Mouse (Mus musculus): Measurements from ENCODE around the gene Fam19a2. TPM values are rescaled to one million over a fixed set of nuclear protein-coding genes. Genes with fewer than 3 reads are reported as not detected.
A peak's percentile ranks its signal among the peaks of the same experiment; 100 is the strongest.

Gene Fam19a2
- polyA plus RNA-seq, 1 experiment from 2014 or later = 2.9 TPM

DNA sequence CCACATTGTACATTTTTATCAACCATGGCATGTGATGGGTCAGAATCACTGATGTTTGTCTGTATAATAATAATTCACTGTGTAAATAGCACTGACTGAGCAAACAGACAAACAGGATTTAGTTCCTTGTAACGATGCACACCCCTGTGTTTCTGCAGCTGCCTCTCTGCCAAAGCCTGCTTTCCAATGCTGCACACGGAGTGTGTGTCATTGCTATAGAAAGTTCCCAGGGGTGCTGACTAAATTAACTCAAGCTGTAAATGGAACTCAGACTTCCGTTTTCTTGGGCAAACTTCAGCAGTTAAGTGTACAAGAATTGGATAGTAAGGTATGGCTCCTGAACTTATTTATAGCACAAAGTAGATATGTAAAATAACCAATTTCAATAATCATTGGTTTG is 138.7 kb downstream of the Fam19a2 start:
- WGBS = 34% methylated on average over 3 of the region's 3 CpGs
- H3K27ac ChIP-seq (replicated peaks; ENCODE audit: low read depth, low read length) = no peak overlapping the region
- H3K4me2 ChIP-seq (ENCODE audit: low read depth, low read length) = no peak overlapping the region
- no peak for ATAC-seq (ENCODE audit: low read depth)
- H3K36me3 ChIP-seq (ENCODE audit: control insufficient read depth, insufficient read depth, low read length) = no peaks in the 10 kb centered on the region
- H3K27me3 ChIP-seq (replicated peaks; ENCODE audit: control insufficient read depth, insufficient read depth, low read length) = no peaks in the 10 kb centered on the region
- H3K9me3 ChIP-seq (ENCODE audit: control insufficient read depth, low read length) = peaks cover 14% of the 10 kb centered on the region
- no peak overlapping the region for H3K9ac ChIP-seq (ENCODE audit: low read depth, low read length)
- DNase-seq (ENCODE audit: low spot score) = no peak
- no peak overlapping the region for H3K4me3 ChIP-seq (ENCODE audit: low read depth, low read length)
- H3K4me1 ChIP-seq (ENCODE audit: control insufficient read depth, insufficient read depth, low read length) = no peaks in the 10 kb centered on the region

DNA sequence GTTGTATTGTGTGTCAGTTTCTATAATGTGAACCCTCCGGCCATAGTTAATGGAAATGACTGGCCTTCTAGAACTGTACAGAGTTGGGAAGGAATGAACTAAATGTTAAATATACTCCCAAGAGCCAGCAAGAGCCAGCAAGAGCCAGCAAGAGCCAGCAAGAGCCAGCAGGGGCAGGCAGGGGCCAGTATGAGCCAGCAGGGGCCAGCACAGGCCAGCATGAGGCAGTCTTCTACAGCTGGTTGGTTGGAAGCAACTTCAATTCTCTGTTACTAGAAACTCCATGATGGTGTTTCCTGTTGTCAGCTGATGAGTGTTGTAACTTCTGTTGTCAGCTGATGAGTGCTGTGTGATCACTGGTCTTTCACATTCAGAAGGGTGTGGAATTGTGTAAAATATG is 151.2 kb downstream of the Fam19a2 start:
- Histone ChIP-seq H3K4me1 (ENCODE audit: control insufficient read depth, insufficient read depth, low read length) (no peaks in the 10 kb centered on the region), H3K4me3 (ENCODE audit: low read depth, low read length) (no peak overlapping the region), H3K27ac (replicated peaks; ENCODE audit: low read depth, low read length) (no peak overlapping the region), H3K27me3 (replicated peaks; ENCODE audit: control insufficient read depth, insufficient read depth, low read length) (no peaks in the 10 kb centered on the region), H3K36me3 (ENCODE audit: control insufficient read depth, insufficient read depth, low read length) (no peaks in the 10 kb centered on the region), H3K9me3 (ENCODE audit: control insufficient read depth, low read length) (0 out of 2 replicates have a peak, but pooled peaks cover 6% of the 10 kb centered on the region), H3K9ac (ENCODE audit: low read depth, low read length) (no peak overlapping the region), H3K4me2 (ENCODE audit: low read depth, low read length) (no peak overlapping the region)
- WGBS = 96% methylated on average over 1 of the region's 1 CpGs
- ATAC-seq (ENCODE audit: low read depth) = no peak
- no peak for DNase-seq (ENCODE audit: low spot score)

DNA sequence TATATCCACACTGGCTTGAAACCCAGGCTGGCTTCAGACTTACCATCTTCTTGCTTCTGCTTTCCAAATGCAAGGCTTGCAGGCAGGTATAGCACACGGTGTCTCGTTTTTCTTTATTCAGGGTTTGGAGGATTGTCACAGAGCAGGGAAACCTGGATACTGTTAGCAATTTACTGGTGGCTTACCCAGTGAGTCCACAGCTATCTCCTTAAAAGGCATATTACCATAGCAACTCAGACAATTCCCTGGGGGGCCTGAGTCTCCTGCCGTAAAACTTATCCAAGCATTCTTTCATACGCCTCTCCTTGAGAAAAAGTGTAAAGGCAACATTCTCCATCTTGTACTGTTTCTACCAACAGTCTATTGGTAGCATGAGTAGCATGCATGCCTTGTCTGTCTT is 152.2 kb downstream of the Fam19a2 start:
- peak; percentile 20 for DNase-seq (ENCODE audit: low spot score)
- no peak overlapping the region for H3K9ac ChIP-seq (ENCODE audit: low read depth, low read length)
- no peaks in the 10 kb centered on the region for H3K27me3 ChIP-seq (replicated peaks; ENCODE audit: control insufficient read depth, insufficient read depth, low read length)
- H3K4me2 ChIP-seq (ENCODE audit: low read depth, low read length) = no peak overlapping the region
- no peaks in the 10 kb centered on the region for H3K36me3 ChIP-seq (ENCODE audit: control insufficient read depth, insufficient read depth, low read length)
- no peaks in the 10 kb centered on the region for H3K4me1 ChIP-seq (ENCODE audit: control insufficient read depth, insufficient read depth, low read length)
- H3K27ac ChIP-seq (replicated peaks; ENCODE audit: low read depth, low read length) = no peak overlapping the region
- 29% methylated on average over 4 of the region's 4 CpGs for WGBS
- no peak overlapping the region for H3K4me3 ChIP-seq (ENCODE audit: low read depth, low read length)
- ATAC-seq (ENCODE audit: low read depth) = no peak
- 0 out of 2 replicates have a peak, but pooled peaks cover 1% of the 10 kb centered on the region for H3K9me3 ChIP-seq (ENCODE audit: control insufficient read depth, low read length)

DNA sequence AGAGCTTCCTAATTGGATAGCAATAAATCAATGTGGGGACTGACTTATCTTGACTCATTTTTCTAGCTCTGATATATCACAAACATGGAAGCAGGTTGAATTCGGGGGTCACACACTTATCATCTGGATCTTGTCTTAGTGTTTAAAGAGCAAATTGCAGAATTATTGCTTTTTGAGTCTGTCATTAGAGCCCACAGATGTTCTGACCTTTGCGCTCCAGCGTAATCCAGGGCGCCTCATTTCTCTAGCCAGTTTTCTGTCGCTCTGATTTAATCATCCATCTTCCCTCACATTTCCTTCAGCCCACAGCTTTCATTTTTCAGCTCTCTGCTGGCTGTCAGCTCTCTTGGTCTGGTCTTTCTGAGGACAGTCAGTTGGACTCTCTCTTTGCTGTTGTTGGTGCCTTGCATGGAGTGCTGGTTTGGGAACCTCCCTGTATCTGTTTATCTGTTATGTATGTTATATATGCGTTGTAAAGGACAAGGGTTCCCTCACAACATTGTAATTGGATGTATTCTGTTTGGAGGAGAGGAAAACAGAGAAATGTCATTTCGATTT is 154.9 kb downstream of the Fam19a2 start:
- DNase-seq (ENCODE audit: low spot score) (no peak), ATAC-seq (ENCODE audit: low read depth) (no peak)
- H3K9me3 ChIP-seq (ENCODE audit: control insufficient read depth, low read length) = no peaks in the 10 kb centered on the region
- H3K36me3 ChIP-seq (ENCODE audit: control insufficient read depth, insufficient read depth, low read length) = no peaks in the 10 kb centered on the region
- H3K4me3 ChIP-seq (ENCODE audit: low read depth, low read length) = no peak overlapping the region
- H3K4me1 ChIP-seq (ENCODE audit: control insufficient read depth, insufficient read depth, low read length) = no peaks in the 10 kb centered on the region
- no peak overlapping the region for H3K4me2 ChIP-seq (ENCODE audit: low read depth, low read length)
- no peak overlapping the region for H3K27ac ChIP-seq (replicated peaks; ENCODE audit: low read depth, low read length)
- 59% methylated on average over 7 of the region's 7 CpGs for WGBS
- H3K27me3 ChIP-seq (replicated peaks; ENCODE audit: control insufficient read depth, insufficient read depth, low read length) = no peaks in the 10 kb centered on the region
- no peak overlapping the region for H3K9ac ChIP-seq (ENCODE audit: low read depth, low read length)

DNA sequence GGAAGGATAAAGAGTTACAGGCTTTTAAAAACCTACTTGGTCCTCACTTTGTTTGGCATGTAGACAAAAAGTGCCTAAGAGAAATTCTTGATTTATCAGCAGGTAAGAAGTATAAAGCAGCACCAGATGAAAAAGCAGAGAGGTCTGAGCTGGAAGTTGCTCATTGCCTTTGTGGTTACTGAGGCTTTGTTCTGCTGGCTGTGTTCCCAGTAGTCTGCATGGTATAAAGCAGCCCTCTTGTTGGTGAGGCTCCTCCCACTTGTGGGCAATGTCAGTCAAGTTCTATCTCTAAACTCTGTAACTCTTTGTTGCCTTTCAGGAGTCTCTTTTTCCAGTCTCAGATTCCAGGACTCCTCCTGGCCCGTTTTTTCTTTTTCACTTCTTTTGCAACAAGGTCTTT is 156.5 kb downstream of the Fam19a2 start:
- H3K9me3 ChIP-seq (ENCODE audit: control insufficient read depth, low read length) = no peaks in the 10 kb centered on the region
- no peak overlapping the region for H3K4me2 ChIP-seq (ENCODE audit: low read depth, low read length)
- 77% methylated on average over 1 of the region's 1 CpGs for WGBS
- H3K9ac ChIP-seq (ENCODE audit: low read depth, low read length) = no peak overlapping the region
- no peaks in the 10 kb centered on the region for H3K36me3 ChIP-seq (ENCODE audit: control insufficient read depth, insufficient read depth, low read length)
- 0 out of 2 replicates have a peak, but pooled peaks have one; percentile 47 for ATAC-seq (ENCODE audit: low read depth)
- H3K27ac ChIP-seq (replicated peaks; ENCODE audit: low read depth, low read length) = no peak overlapping the region; the same call in 1 of the 2 replicates
- peak; percentile 68 for DNase-seq (ENCODE audit: low spot score)
- no peaks in the 10 kb centered on the region for H3K4me1 ChIP-seq (ENCODE audit: control insufficient read depth, insufficient read depth, low read length)
- no peak overlapping the region for H3K4me3 ChIP-seq (ENCODE audit: low read depth, low read length)
- no peaks in the 10 kb centered on the region for H3K27me3 ChIP-seq (replicated peaks; ENCODE audit: control insufficient read depth, insufficient read depth, low read length)

DNA sequence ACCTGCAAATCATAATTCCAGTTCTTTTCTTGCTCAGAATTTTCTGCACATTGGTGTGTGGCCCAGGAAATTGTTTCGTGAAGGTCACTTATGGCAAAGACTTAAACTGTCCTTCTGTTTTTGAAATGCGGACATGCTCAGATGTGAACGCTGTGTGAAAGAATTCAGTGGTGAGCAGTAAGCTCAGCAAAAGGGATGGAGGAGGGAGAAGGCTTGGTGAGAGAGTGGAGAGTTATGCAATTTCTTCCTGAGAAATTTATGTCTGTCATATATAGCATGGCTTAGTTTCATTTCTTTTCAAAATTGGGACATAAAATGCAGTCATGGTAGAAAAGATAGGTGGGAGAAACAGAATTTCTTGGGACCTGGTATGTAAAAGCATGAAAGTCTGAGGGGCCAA is 160.7 kb downstream of the Fam19a2 start:
- DNase-seq (ENCODE audit: low spot score) = no peak
- no peak overlapping the region for H3K4me2 ChIP-seq (ENCODE audit: low read depth, low read length)
- no peaks in the 10 kb centered on the region for H3K9me3 ChIP-seq (ENCODE audit: control insufficient read depth, low read length)
- no peak overlapping the region for H3K9ac ChIP-seq (ENCODE audit: low read depth, low read length)
- H3K4me3 ChIP-seq (ENCODE audit: low read depth, low read length) = no peak overlapping the region
- no peak for ATAC-seq (ENCODE audit: low read depth)
- no peaks in the 10 kb centered on the region for H3K4me1 ChIP-seq (ENCODE audit: control insufficient read depth, insufficient read depth, low read length)
- H3K36me3 ChIP-seq (ENCODE audit: control insufficient read depth, insufficient read depth, low read length) = no peaks in the 10 kb centered on the region
- no peak overlapping the region for H3K27ac ChIP-seq (replicated peaks; ENCODE audit: low read depth, low read length)
- no peaks in the 10 kb centered on the region for H3K27me3 ChIP-seq (replicated peaks; ENCODE audit: control insufficient read depth, insufficient read depth, low read length)
- 91% methylated on average over 3 of the region's 3 CpGs for WGBS

DNA sequence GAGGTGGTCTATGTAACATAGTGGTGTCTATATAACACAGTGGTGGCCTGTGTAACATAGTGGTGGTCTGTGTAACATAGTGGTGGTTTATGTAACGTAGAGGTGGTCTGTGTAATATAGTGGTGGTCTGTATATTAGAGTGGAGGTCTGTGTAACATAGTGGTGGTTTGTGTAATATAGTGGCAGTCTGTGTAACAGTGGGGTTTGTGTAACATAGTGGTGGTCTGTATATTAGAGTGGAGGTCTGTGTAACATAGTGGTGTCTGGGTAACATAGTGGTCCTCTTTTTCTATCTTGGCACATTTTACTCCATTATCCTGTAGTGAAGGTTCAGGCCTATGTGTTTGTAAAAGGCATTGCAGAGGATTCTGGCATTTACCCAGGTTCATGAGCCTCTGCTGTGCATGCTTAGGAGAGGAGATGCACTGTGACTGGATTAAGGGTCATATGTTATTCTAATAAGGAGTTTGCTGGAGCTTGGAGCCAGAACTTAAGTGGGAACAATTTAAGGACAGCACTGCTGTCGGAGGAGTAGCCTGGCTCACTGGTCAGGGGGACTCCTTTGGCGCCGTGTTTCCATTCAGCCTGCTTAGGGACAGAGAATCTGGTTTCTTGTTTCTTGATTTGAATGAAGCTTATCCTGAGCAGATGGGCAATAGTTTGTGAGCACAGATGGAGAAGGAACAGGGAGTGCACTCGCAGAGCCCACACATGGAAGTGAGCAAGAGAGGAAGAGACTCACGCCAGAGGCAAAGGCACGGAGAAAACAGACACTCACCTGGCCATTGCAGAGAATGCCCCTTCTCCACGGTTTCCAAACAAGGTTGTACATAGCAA is 162.9 kb downstream of the Fam19a2 start:
- H3K9ac ChIP-seq (ENCODE audit: low read depth, low read length) = no peak overlapping the region
- H3K36me3 ChIP-seq (ENCODE audit: control insufficient read depth, insufficient read depth, low read length) = no peaks in the 10 kb centered on the region
- no peak overlapping the region for H3K4me3 ChIP-seq (ENCODE audit: low read depth, low read length)
- H3K27ac ChIP-seq (replicated peaks; ENCODE audit: low read depth, low read length) = no peak overlapping the region
- 73% methylated on average over 8 of the region's 8 CpGs for WGBS
- H3K4me2 ChIP-seq (ENCODE audit: low read depth, low read length) = no peak overlapping the region
- no peak for DNase-seq (ENCODE audit: low spot score)
- no peaks in the 10 kb centered on the region for H3K27me3 ChIP-seq (replicated peaks; ENCODE audit: control insufficient read depth, insufficient read depth, low read length)
- H3K9me3 ChIP-seq (ENCODE audit: control insufficient read depth, low read length) = no peaks in the 10 kb centered on the region
- ATAC-seq (ENCODE audit: low read depth) = no peak
- no peaks in the 10 kb centered on the region for H3K4me1 ChIP-seq (ENCODE audit: control insufficient read depth, insufficient read depth, low read length)

DNA sequence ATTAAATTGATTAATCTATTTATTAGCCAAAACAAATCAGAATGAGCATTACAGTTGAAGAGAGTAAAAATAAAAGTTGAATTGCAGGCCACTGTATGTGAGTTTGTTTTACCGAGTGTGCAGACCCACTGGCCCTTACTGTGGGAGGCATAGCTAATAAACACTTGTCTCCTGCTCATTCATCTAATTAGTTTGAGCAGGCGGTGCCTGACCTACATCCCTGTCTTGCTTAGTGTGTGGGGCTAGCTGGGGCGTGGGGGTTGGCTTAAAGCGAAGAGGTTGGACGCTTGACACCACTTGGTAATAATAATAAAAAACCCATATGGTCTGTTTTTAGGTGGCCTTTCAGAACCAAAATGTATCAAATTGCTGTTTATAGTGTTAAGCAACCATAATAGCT is 167.8 kb downstream of the Fam19a2 start:
- H3K4me1 ChIP-seq (ENCODE audit: control insufficient read depth, insufficient read depth, low read length) = no peaks in the 10 kb centered on the region
- WGBS = 68% methylated on average over 5 of the region's 5 CpGs
- ATAC-seq (ENCODE audit: low read depth) = no peak
- no peaks in the 10 kb centered on the region for H3K27me3 ChIP-seq (replicated peaks; ENCODE audit: control insufficient read depth, insufficient read depth, low read length)
- no peak overlapping the region for H3K4me2 ChIP-seq (ENCODE audit: low read depth, low read length)
- H3K36me3 ChIP-seq (ENCODE audit: control insufficient read depth, insufficient read depth, low read length) = no peaks in the 10 kb centered on the region
- no peaks in the 10 kb centered on the region for H3K9me3 ChIP-seq (ENCODE audit: control insufficient read depth, low read length)
- no peak overlapping the region for H3K9ac ChIP-seq (ENCODE audit: low read depth, low read length)
- no peak overlapping the region for H3K27ac ChIP-seq (replicated peaks; ENCODE audit: low read depth, low read length)
- no peak overlapping the region for H3K4me3 ChIP-seq (ENCODE audit: low read depth, low read length)
- DNase-seq (ENCODE audit: low spot score) = no peak

DNA sequence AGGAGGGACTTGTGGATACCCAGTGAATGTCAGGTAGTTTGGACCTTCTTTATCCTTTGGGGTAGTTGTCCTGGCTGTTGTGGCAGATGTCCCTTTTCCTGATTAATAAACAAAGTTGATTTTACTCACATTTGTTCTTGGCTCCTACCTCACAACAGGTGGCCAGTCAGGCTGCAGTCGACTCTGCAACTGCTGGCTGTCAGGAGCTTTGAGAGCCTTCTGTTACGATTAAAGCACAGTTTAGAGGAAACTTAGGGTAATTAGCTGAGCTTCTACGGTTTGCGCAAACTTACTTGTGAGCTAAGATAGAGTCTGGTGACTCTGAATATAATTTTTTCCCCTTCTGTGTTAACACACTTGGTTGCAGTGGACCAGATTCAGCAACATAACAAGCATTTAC is 173.8 kb downstream of the Fam19a2 start:
- no peaks in the 10 kb centered on the region for H3K27me3 ChIP-seq (replicated peaks; ENCODE audit: control insufficient read depth, insufficient read depth, low read length)
- H3K9me3 ChIP-seq (ENCODE audit: control insufficient read depth, low read length) = no peaks in the 10 kb centered on the region
- H3K4me3 ChIP-seq (ENCODE audit: low read depth, low read length) = no peak overlapping the region
- H3K27ac ChIP-seq (replicated peaks; ENCODE audit: low read depth, low read length) = no peak overlapping the region
- DNase-seq (ENCODE audit: low spot score) (no peak), ATAC-seq (ENCODE audit: low read depth) (no peak)
- no peak overlapping the region for H3K9ac ChIP-seq (ENCODE audit: low read depth, low read length)
- no peaks in the 10 kb centered on the region for H3K4me1 ChIP-seq (ENCODE audit: control insufficient read depth, insufficient read depth, low read length)
- no peak overlapping the region for H3K4me2 ChIP-seq (ENCODE audit: low read depth, low read length)
- 55% methylated on average over 4 of the region's 4 CpGs for WGBS
- H3K36me3 ChIP-seq (ENCODE audit: control insufficient read depth, insufficient read depth, low read length) = no peaks in the 10 kb centered on the region

All from embryonic facial prominence, embryonic 14.5 days (tissue).